Mouse (Mus musculus) limb, embryonic 10.5 days (tissue): ENCODE measurements around the gene Tmem45b. TPM values are rescaled to one million over a fixed set of nuclear protein-coding genes. Genes with fewer than 3 reads are reported as not detected.
"Not testable (repeated sequence)": the region's sequence is repeated elsewhere in the genome, so short reads cannot be mapped to it uniquely, and the experiment has no call there.

Experiments
- DNase-seq: peaks from one replicate; pipeline ENCODE4 v3.0.0-alpha.2; 2017; ENCODE audit warnings: low spot score
- H3K27ac ChIP-seq: fragments of 300-500 bp; sonication (generic); 2 replicates; pipeline ENCODE4 v1.5.1; 2016; ENCODE audit warnings: mild to moderate bottlenecking
- H3K27me3 ChIP-seq: fragments of 300-500 bp; sonication (generic); 2 replicates; pipeline ENCODE4 v1.6.1; 2016; ENCODE audit warnings: low read depth, mild to moderate bottlenecking; ENCODE audit not compliant: poor library complexity, severe bottlenecking
- H3K36me3 ChIP-seq: fragments of 300-500 bp; sonication (generic); 2 replicates; pipeline ENCODE4 v1.6.1; 2016; ENCODE audit warnings: mild to moderate bottlenecking, moderate library complexity
- H3K4me1 ChIP-seq: fragments of 300-500 bp; sonication (generic); 2 replicates; pipeline ENCODE4 v1.6.1; 2016
- H3K4me3 ChIP-seq: fragments of 300-500 bp; sonication (generic); 2 replicates; pipeline ENCODE4 v1.5.1; 2016; ENCODE audit warnings: mild to moderate bottlenecking, moderate library complexity
- H3K9me3 ChIP-seq: fragments of 300-500 bp; sonication (generic); replicated peaks from 2 replicates; pipeline ENCODE4 v1.6.1; 2016; ENCODE audit warnings: mild to moderate bottlenecking
- WGBS: fragments of 180-500 bp; shearing (Covaris S2); methylation state at CpG from one replicate; pipeline ENCODE4 v1.1.7; 2016; 5-methylcytosine and 5-hydroxymethylcytosine counted together
- polyA plus RNA-seq: library from polyadenylated mRNA; unstranded; fragments of >200 nt; fragmentation: Nextera tagmentation; extraction: Ambion mirVana; gene quantifications from 2 replicates; pipeline ENCODE4 v1.2.1, GENCODE M21; 2016

Tmem45b gene
- polyA plus RNA-seq = not detected in 2 replicates

GRCm38 (mm10) chr9:31463692-31464474 is at the start of gene Tmem45b:
Tmem45b (minus strand) TSS chr9:31464462.
- Histone ChIP-seq H3K4me3 (peak within 1 kb of the TSS; percentile 30), H3K9me3 (no peaks in the 10 kb centered on the region), H3K27me3 (peaks cover 45% of the 10 kb centered on the region), H3K27ac (no peak within 1 kb of the TSS), H3K4me1 (peaks cover 11% of the 10 kb centered on the region), H3K36me3 (no peaks in the 10 kb centered on the region)
- WGBS = 6% methylated on average over 33 of the region's 33 CpGs
- DNase-seq = no peak

GRCm38 (mm10) chr9:31508189-31508588 is 43.9 kb upstream of the Tmem45b start:
- WGBS = 85% methylated on average over 3 of the region's 3 CpGs
- Histone ChIP-seq H3K4me1 (no peaks in the 10 kb centered on the region), H3K4me3 (no peak overlapping the region), H3K27me3 (no peaks in the 10 kb centered on the region), H3K36me3 (no peaks in the 10 kb centered on the region), H3K9me3 (no peaks in the 10 kb centered on the region), H3K27ac (no peak overlapping the region)
- DNase-seq = no peak

GRCm38 (mm10) chr9:31501221-31501620 is 37.0 kb upstream of the Tmem45b start:
- not testable (repeated sequence) for H3K4me3 ChIP-seq, H3K27me3 ChIP-seq, DNase-seq, H3K9me3 ChIP-seq, H3K36me3 ChIP-seq, H3K4me1 ChIP-seq, H3K27ac ChIP-seq
- WGBS = 76% methylated on average over 1 of the region's 1 CpGs

GRCm38 (mm10) chr9:31463190-31463589 is 1.1 kb downstream of the Tmem45b start:
- WGBS = 52% methylated on average over 9 of the region's 9 CpGs
- DNase-seq = no peak
- no peak overlapping the region for H3K4me3 ChIP-seq

GRCm38 (mm10) chr9:31454356-31454755 is 9.9 kb downstream of the Tmem45b start:
- no peaks in the 10 kb centered on the region for H3K36me3 ChIP-seq
- H3K27me3 ChIP-seq = no peaks in the 10 kb centered on the region
- no peak overlapping the region for H3K4me3 ChIP-seq
- no peak overlapping the region for H3K27ac ChIP-seq
- DNase-seq = no peak
- H3K4me1 ChIP-seq = peaks cover 5% of the 10 kb centered on the region
- H3K9me3 ChIP-seq = no peaks in the 10 kb centered on the region
- 51% methylated on average over 1 of the region's 1 CpGs for WGBS

More at GRCm38 (mm10) chr9:31463190-31463589, 1.1 kb downstream of the Tmem45b start:
- no peaks in the 10 kb centered on the region for H3K36me3 ChIP-seq
- peaks cover 45% of the 10 kb centered on the region for H3K27me3 ChIP-seq
- no peaks in the 10 kb centered on the region for H3K9me3 ChIP-seq
- H3K27ac ChIP-seq = no peak overlapping the region
- H3K4me1 ChIP-seq = peaks cover 11% of the 10 kb centered on the region

- Histone ChIP-seq H3K4me3 (no peak overlapping the region), H3K27me3 (no peaks in the 10 kb centered on the region), H3K9me3 (no peaks in the 10 kb centered on the region), H3K4me1 (peaks cover 5% of the 10 kb centered on the region), H3K27ac (no peak overlapping the region), H3K36me3 (no peaks in the 10 kb centered on the region)
- DNase-seq = peak; percentile 46
- WGBS = 57% methylated on average over 10 of the region's 10 CpGs
These were observed 12.1 kb downstream of the Tmem45b start for GRCm38 (mm10) chr9:31452166-31452565.

GRCm38 (mm10) chr9:31449145-31449772 is 15.0 kb downstream of the Tmem45b start:
- Histone ChIP-seq H3K27me3 (no peaks in the 10 kb centered on the region), H3K9me3 (no peaks in the 10 kb centered on the region), H3K4me1 (peaks cover 12% of the 10 kb centered on the region), H3K27ac (no peak overlapping the region), H3K4me3 (no peak overlapping the region), H3K36me3 (no peaks in the 10 kb centered on the region)
- 89% methylated on average over 7 of the region's 7 CpGs for WGBS
- DNase-seq = no peak

GRCm38 (mm10) chr9:31444236-31444635 is 20.0 kb downstream of the Tmem45b start:
- Histone ChIP-seq H3K4me3 (no peak overlapping the region), H3K4me1 (peaks cover 7% of the 10 kb centered on the region), H3K9me3 (no peaks in the 10 kb centered on the region), H3K27ac (no peak overlapping the region), H3K27me3 (no peaks in the 10 kb centered on the region), H3K36me3 (no peaks in the 10 kb centered on the region)
- no peak for DNase-seq
- 84% methylated on average over 8 of the region's 8 CpGs for WGBS

GRCm38 (mm10) chr9:31441487-31441886 is 22.8 kb downstream of the Tmem45b start:
- 94% methylated on average over 3 of the region's 3 CpGs for WGBS
- no peak for DNase-seq

GRCm38 (mm10) chr9:31440366-31440765 is 23.9 kb downstream of the Tmem45b start:
- no peaks in the 10 kb centered on the region for H3K27me3 ChIP-seq
- H3K36me3 ChIP-seq = no peaks in the 10 kb centered on the region
- no peak for DNase-seq
- WGBS = 89% methylated on average over 5 of the region's 5 CpGs
- peaks cover 4% of the 10 kb centered on the region; the same call in 1 of the 2 replicates for H3K4me1 ChIP-seq
- H3K27ac ChIP-seq = no peak overlapping the region
- H3K4me3 ChIP-seq = no peak overlapping the region
- H3K9me3 ChIP-seq = no peaks in the 10 kb centered on the region

More at GRCm38 (mm10) chr9:31441487-31441886, 22.8 kb downstream of the Tmem45b start:
- H3K4me3 ChIP-seq = no peak overlapping the region
- H3K27me3 ChIP-seq = no peaks in the 10 kb centered on the region
- H3K27ac ChIP-seq = no peak overlapping the region
- H3K4me1 ChIP-seq = peaks cover 7% of the 10 kb centered on the region
- no peaks in the 10 kb centered on the region for H3K36me3 ChIP-seq
- H3K9me3 ChIP-seq = no peaks in the 10 kb centered on the region

GRCm38 (mm10) chr9:31439341-31439740 is 24.9 kb downstream of the Tmem45b start:
- peaks cover 2% of the 10 kb centered on the region; the same call in 1 of the 2 replicates for H3K4me1 ChIP-seq
- H3K27ac ChIP-seq = no peak overlapping the region
- H3K9me3 ChIP-seq = no peaks in the 10 kb centered on the region
- H3K4me3 ChIP-seq = no peak overlapping the region
- no peak for DNase-seq
- no peaks in the 10 kb centered on the region for H3K27me3 ChIP-seq
- 83% methylated on average over 6 of the region's 6 CpGs for WGBS
- H3K36me3 ChIP-seq = no peaks in the 10 kb centered on the region

- 66% methylated on average over 5 of the region's 5 CpGs for WGBS
- Histone ChIP-seq H3K36me3 (no peaks in the 10 kb centered on the region), H3K4me3 (no peak overlapping the region), H3K27ac (no peak overlapping the region), H3K9me3 (no peaks in the 10 kb centered on the region), H3K27me3 (no peaks in the 10 kb centered on the region), H3K4me1 (no peaks in the 10 kb centered on the region)
- DNase-seq = no peak
These were observed 25.4 kb downstream of the Tmem45b start for GRCm38 (mm10) chr9:31438834-31439233.

- Histone ChIP-seq H3K4me3 (no peak overlapping the region), H3K27me3 (no peaks in the 10 kb centered on the region), H3K36me3 (no peaks in the 10 kb centered on the region), H3K27ac (no peak overlapping the region), H3K4me1 (no peaks in the 10 kb centered on the region), H3K9me3 (no peaks in the 10 kb centered on the region; the same call in 1 of the 2 replicates)
- no peak for DNase-seq
- WGBS = 85% methylated on average over 7 of the region's 7 CpGs
These were observed 26.4 kb downstream of the Tmem45b start for GRCm38 (mm10) chr9:31437861-31438260.
